ENCODE assay signal across 18 mouse cellular contexts in the genomic region with DNA sequence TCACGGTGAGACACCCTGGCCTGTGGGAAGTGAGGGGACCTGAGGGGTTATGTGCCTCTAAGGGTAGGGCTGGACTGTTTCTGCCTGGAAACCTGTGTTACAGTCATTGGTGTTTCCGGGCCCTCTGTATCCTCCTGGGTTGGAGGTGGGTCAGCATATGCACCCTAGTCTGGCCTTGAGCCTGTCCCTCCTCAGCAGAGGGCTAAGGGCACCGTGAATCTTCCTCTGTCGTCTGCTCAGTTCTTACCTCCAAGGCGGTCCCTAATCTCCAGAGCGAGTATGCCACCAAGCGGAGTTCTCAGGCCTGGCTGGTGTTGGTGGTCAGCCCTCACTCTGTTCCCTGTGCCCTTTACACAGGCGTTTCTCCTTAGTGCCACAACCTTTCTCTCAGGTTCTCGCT. TPM values are rescaled to one million over a fixed set of nuclear protein-coding genes. Genes with fewer than 3 reads are reported as not detected.
DNase-seq lines count a peak whose midpoint lies in the region; ATAC-seq and TF ChIP-seq lines count a peak whose summit lies in the region.
"Had no signal": no experiment of that assay in that cellular context is flagged by ENCODE, and none has a peak within 500 bp of the region (broad histone marks: within the 10 kb centered on the region; RNA-seq: fewer than 3 reads in every experiment).

No protein-coding gene starts in this region.

- 91% methylated on average over 9 of the region's 9 CpGs for WGBS in heart, embryonic 10.5 days
- 96% methylated on average over 9 of the region's 9 CpGs for WGBS in heart, adult 2 months
- WGBS in limb, embryonic 10.5 days: 89% methylated on average over 9 of the region's 9 CpGs

- H3K27me3 ChIP-seq in heart, embryonic 10.5 days (ENCODE audit: insufficient read depth, poor library complexity, severe bottlenecking): no peaks in the 10 kb centered on the region
- no peaks in the 10 kb centered on the region for H3K27me3 ChIP-seq in heart, adult 2 months (ENCODE audit: control insufficient read depth, insufficient read depth, low read length)
- no peaks in the 10 kb centered on the region for H3K27me3 ChIP-seq in limb, embryonic 10.5 days (ENCODE audit: low read depth, poor library complexity, severe bottlenecking)
- H3K27me3 ChIP-seq: forebrain, embryonic 13.5 days; hindbrain, embryonic 12.5 days had no signal

- no peak for TF ChIP-seq POLR2A in heart, adult 2 months (IDR thresholded peaks at IDR 0.05; ENCODE audit: insufficient read depth, low read depth, low read length)

- H3K27ac ChIP-seq in heart, embryonic 10.5 days: 0 out of 2 replicates have a peak overlapping the region, but pooled peaks have one; percentile 3
- H3K27ac ChIP-seq in heart, adult 2 months: no peak overlapping the region
- peak overlapping the region; percentile 92; the same call in 1 of the 2 replicates for H3K27ac ChIP-seq in layer of hippocampus, adult 2 months
- 0 out of 2 replicates have a peak overlapping the region, but pooled peaks have one; percentile 21 for H3K27ac ChIP-seq in limb, embryonic 10.5 days
- H3K27ac ChIP-seq: forebrain, embryonic 10.5 days; forebrain, embryonic 13.5 days; hindbrain, embryonic 12.5 days had no signal

- no peak for TF ChIP-seq CTCF in heart, adult 2 months (IDR thresholded peaks at IDR 0.05)
- no peak for TF ChIP-seq CTCF in layer of hippocampus, adult 2 months (conservative IDR thresholded peaks at IDR 0.05)

- no peaks in the 10 kb centered on the region for H3K79me2 ChIP-seq in heart, adult 2 months (replicated peaks; ENCODE audit: control insufficient read depth, insufficient read depth, low read length)

- peaks cover 17% of the 10 kb centered on the region for H3K4me1 ChIP-seq in heart, embryonic 10.5 days
- H3K4me1 ChIP-seq in heart, adult 2 months (ENCODE audit: control insufficient read depth, insufficient read depth, low read length): peaks cover 13% of the 10 kb centered on the region
- peaks cover 13% of the 10 kb centered on the region for H3K4me1 ChIP-seq in limb, embryonic 10.5 days

- TF ChIP-seq EP300 in heart, adult 2 months (IDR thresholded peaks at IDR 0.05; ENCODE audit: insufficient read depth, low read depth, low read length): no peak

- intact Hi-C loops in heart, adult 2 months (cut with DNase I): loop anchor here (1.0 to 5.0 kb wide), 5 partner anchors 23 to 105 kb away; a partner anchor contains a TSS

- H3K4me3 ChIP-seq in heart, embryonic 10.5 days: no peak overlapping the region
- H3K4me3 ChIP-seq in heart, adult 2 months: no peak overlapping the region
- H3K4me3 ChIP-seq in layer of hippocampus, adult 2 months: no peak overlapping the region
- no peak overlapping the region for H3K4me3 ChIP-seq in limb, embryonic 10.5 days
- H3K4me3 ChIP-seq: forebrain, embryonic 10.5 days; forebrain, embryonic 13.5 days; hindbrain, embryonic 12.5 days had no signal

- DNase-seq in heart, embryonic 10.5 days (ENCODE audit: low spot score): no peak
- no peak for DNase-seq in heart, adult 2 months
- DNase-seq in layer of hippocampus, adult 2 months (ENCODE audit: low spot score in 2 of 2): no peak
- DNase-seq in layer of hippocampus, adult 18-20 months (ENCODE audit: low spot score in 2 of 2): no peak
- no peak for DNase-seq in limb, embryonic 10.5 days (ENCODE audit: low spot score)
- DNase-seq: adrenal gland, adult 8-10 months had no signal

- H3K9me3 ChIP-seq in heart, embryonic 10.5 days: no peaks in the 10 kb centered on the region
- H3K9me3 ChIP-seq in limb, embryonic 10.5 days (replicated peaks): no peaks in the 10 kb centered on the region
- H3K9me3 ChIP-seq: forebrain, embryonic 10.5 days; forebrain, embryonic 13.5 days; hindbrain, embryonic 12.5 days had no signal

- H3K9ac ChIP-seq in heart, adult 2 months (ENCODE audit: low read depth, low read length): no peak overlapping the region
- H3K9ac ChIP-seq: hindbrain, embryonic 12.5 days had no signal

- H3K36me3 ChIP-seq in heart, embryonic 10.5 days: peaks cover 70% of the 10 kb centered on the region
- no peaks in the 10 kb centered on the region for H3K36me3 ChIP-seq in heart, adult 2 months (ENCODE audit: control insufficient read depth, insufficient read depth, low read length)
- peaks cover 96% of the 10 kb centered on the region for H3K36me3 ChIP-seq in limb, embryonic 10.5 days

- no peak for ATAC-seq in CD4-positive, CD25-positive, alpha-beta regulatory T cell, adult 4 months

RNA-seq across cellular contexts. Expression of a gene that starts 12.4 kb away (rescaled TPM):
- polyA plus RNA-seq in heart, embryonic 10.5 days (2016; fragmentation: Nextera tagmentation; extraction: Ambion mirVana): 29.4 and 33.6 TPM in 2 replicates
- 10 to 100 TPM; 13.4 to 15.7 TPM for total RNA-seq in heart, adult 2 months (2021)
- 53.2 and 59.0 TPM in 2 replicates for polyA plus RNA-seq in heart, adult 2 months (2012; rRNA removed)
- 1 to 10 TPM; 5.4 to 5.7 TPM for total RNA-seq in layer of hippocampus, adult 2 months (2021)
- 1 to 10 TPM; 5.1 to 5.9 TPM for total RNA-seq in layer of hippocampus, adult 18-20 months (2021)
- 18.6 and 22.5 TPM in 2 replicates for polyA plus RNA-seq in limb, embryonic 10.5 days (2016; fragmentation: Nextera tagmentation; extraction: Ambion mirVana)
- 100 to 1,000 TPM; 184 to 299 TPM for polyA plus RNA-seq in CD4-positive, CD25-positive, alpha-beta regulatory T cell, adult 4 months (2017; shearing (Covaris generic))

RNA-seq across cellular contexts. Expression of a gene that starts 13.0 kb away (rescaled TPM):
- polyA plus RNA-seq in heart, embryonic 10.5 days (2016; fragmentation: Nextera tagmentation; extraction: Ambion mirVana): 18.7 and 30.8 TPM in 2 replicates
- total RNA-seq in heart, adult 2 months (2021): 1 to 10 TPM in 1 of 2 experiments, under 1 TPM in 1; 0.70 to 1.2 TPM
- polyA plus RNA-seq in heart, adult 2 months (2012; rRNA removed): 0.20 and 0.37 TPM in 2 replicates
- 10 to 100 TPM; 23.1 to 23.9 TPM for total RNA-seq in layer of hippocampus, adult 2 months (2021)
- 10 to 100 TPM; 17.1 to 18.9 TPM for total RNA-seq in layer of hippocampus, adult 18-20 months (2021)
- 43.2 and 45.9 TPM in 2 replicates for polyA plus RNA-seq in limb, embryonic 10.5 days (2016; fragmentation: Nextera tagmentation; extraction: Ambion mirVana)
- 1 to 10 TPM; 2.4 to 5.1 TPM for polyA plus RNA-seq in CD4-positive, CD25-positive, alpha-beta regulatory T cell, adult 4 months (2017; shearing (Covaris generic))

RNA-seq across cellular contexts. Expression of a gene that starts 19.9 kb away (rescaled TPM):
- polyA plus RNA-seq in heart, embryonic 10.5 days (2016; fragmentation: Nextera tagmentation; extraction: Ambion mirVana): 2.2 and 3.4 TPM in 2 replicates
- not detected for total RNA-seq in heart, adult 2 months (2021)
- polyA plus RNA-seq in heart, adult 2 months (2012; rRNA removed): 0.32 and 1.2 TPM in 2 replicates
- 1 to 10 TPM; 1.1 to 1.7 TPM for total RNA-seq in layer of hippocampus, adult 2 months (2021)
- 1 to 10 TPM; 2.0 TPM for total RNA-seq in layer of hippocampus, adult 18-20 months (2021)
- 3.5 and 6.2 TPM in 2 replicates for polyA plus RNA-seq in limb, embryonic 10.5 days (2016; fragmentation: Nextera tagmentation; extraction: Ambion mirVana)
- not detected for polyA plus RNA-seq in CD4-positive, CD25-positive, alpha-beta regulatory T cell, adult 4 months (2017; shearing (Covaris generic))
- total RNA-seq: gastrocnemius, adult 18-20 months; gastrocnemius, postnatal 36 days; granulocyte monocyte progenitor cell, adult 5-6 weeks had no signal
- polyA plus RNA-seq: activated CD4-positive, CD25-positive, alpha-beta regulatory T cell, adult 4 months; C2C12; inflammation-experienced regulatory T-cells, adult 6 months had no signal

RNA-seq across cellular contexts. Expression of a gene that starts 22.8 kb away (rescaled TPM):
- 58.7 and 71.1 TPM in 2 replicates for polyA plus RNA-seq in heart, embryonic 10.5 days (2016; fragmentation: Nextera tagmentation; extraction: Ambion mirVana)
- total RNA-seq in heart, adult 2 months (2021): 1 to 10 TPM; 4.8 to 8.3 TPM
- polyA plus RNA-seq in heart, adult 2 months (2012; rRNA removed): 12.6 and 15.7 TPM in 2 replicates
- total RNA-seq in layer of hippocampus, adult 2 months (2021): 10 to 100 TPM in 1 of 2 experiments, 1 to 10 TPM in 1; 9.7 to 10.8 TPM
- 10 to 100 TPM; 10.7 to 14.7 TPM for total RNA-seq in layer of hippocampus, adult 18-20 months (2021)
- 180 and 189 TPM in 2 replicates for polyA plus RNA-seq in limb, embryonic 10.5 days (2016; fragmentation: Nextera tagmentation; extraction: Ambion mirVana)
- polyA plus RNA-seq in CD4-positive, CD25-positive, alpha-beta regulatory T cell, adult 4 months (2017; shearing (Covaris generic)): under 1 TPM; 0.63 to 0.87 TPM

RNA-seq across cellular contexts. Expression of a gene that starts 27.4 kb away (rescaled TPM):
- 0.79 and 2.3 TPM in 2 replicates for polyA plus RNA-seq in heart, embryonic 10.5 days (2016; fragmentation: Nextera tagmentation; extraction: Ambion mirVana)
- not detected for total RNA-seq in heart, adult 2 months (2021)
- 0.02 and 0.06 TPM in 2 replicates for polyA plus RNA-seq in heart, adult 2 months (2012; rRNA removed)
- 100 to 1,000 TPM; 532 to 547 TPM for total RNA-seq in layer of hippocampus, adult 2 months (2021)
- 100 to 1,000 TPM; 554 to 575 TPM for total RNA-seq in layer of hippocampus, adult 18-20 months (2021)
- 7.5 and 9.9 TPM in 2 replicates for polyA plus RNA-seq in limb, embryonic 10.5 days (2016; fragmentation: Nextera tagmentation; extraction: Ambion mirVana)
- not detected for polyA plus RNA-seq in CD4-positive, CD25-positive, alpha-beta regulatory T cell, adult 4 months (2017; shearing (Covaris generic))
- total RNA-seq: granulocyte monocyte progenitor cell, adult 5-6 weeks; heart, postnatal 25 days had no signal
- polyA plus RNA-seq: activated CD4-positive, CD25-positive, alpha-beta regulatory T cell, adult 4 months; heart, postnatal 0 days; inflammation-experienced regulatory T-cells, adult 6 months had no signal
